Mouse (Mus musculus) hindbrain, embryonic 15.5 days (tissue): ENCODE measurements around the gene Pbx3. TPM values are rescaled to one million over a fixed set of nuclear protein-coding genes. Genes with fewer than 3 reads are reported as not detected.

ENCODE experiments used
- ATAC-seq: fragments of 200-750 bp; cut with Nextera tagmentation; 2 replicates; pipeline ENCODE4 v1.8.0; 2017; ENCODE audit warnings: low read depth, moderate number of reproducible peaks, moderate TSS enrichment; ENCODE audit not compliant: low FRiP score
- H3K27ac ChIP-seq: fragments of 300-500 bp; sonication (generic); replicated peaks from 2 replicates; pipeline ENCODE4 v1.5.1; 2015; ENCODE audit warnings: mild to moderate bottlenecking, inconsistent platforms
- H3K27me3 ChIP-seq: fragments of 300-500 bp; sonication (generic); 2 replicates; pipeline ENCODE4 v1.6.1; 2015; ENCODE audit warnings: control low read depth, inconsistent platforms
- H3K36me3 ChIP-seq: fragments of 300-500 bp; sonication (generic); 2 replicates; pipeline ENCODE4 v1.6.1; 2015; ENCODE audit warnings: control low read depth, inconsistent platforms
- H3K4me1 ChIP-seq: fragments of 300-500 bp; sonication (generic); replicated peaks from 2 replicates; pipeline ENCODE4 v1.6.1; 2015; ENCODE audit warnings: control low read depth, inconsistent platforms
- H3K4me2 ChIP-seq: fragments of 300-500 bp; sonication (generic); 2 replicates; pipeline ENCODE4 v1.6.1; 2015; ENCODE audit warnings: moderate library complexity, mild to moderate bottlenecking, inconsistent platforms
- H3K4me3 ChIP-seq: fragments of 300-500 bp; sonication (generic); 2 replicates; pipeline ENCODE4 v1.5.1; 2015; ENCODE audit warnings: mild to moderate bottlenecking, inconsistent platforms
- H3K9ac ChIP-seq: fragments of 300-500 bp; sonication (generic); 2 replicates; pipeline ENCODE4 v1.6.1; 2015; ENCODE audit warnings: inconsistent platforms
- H3K9me3 ChIP-seq: fragments of 300-500 bp; sonication (generic); 2 replicates; pipeline ENCODE4 v1.6.1; 2016; ENCODE audit warnings: control low read depth, inconsistent platforms
- WGBS: fragments of 180-500 bp; shearing (Covaris S2); methylation state at CpG from one replicate; pipeline ENCODE4 v1.1.7; 2015; 5-methylcytosine and 5-hydroxymethylcytosine counted together
- polyA plus RNA-seq: library from polyadenylated mRNA; unstranded; fragments of >200 nt; fragmentation: Nextera tagmentation; extraction: Ambion mirVana; gene quantifications from 2 replicates; pipeline ENCODE4 v1.2.1, GENCODE M21; 2015

The Pbx3 gene
- polyA plus RNA-seq, result 118 and 130 TPM in 2 replicates

DNA sequence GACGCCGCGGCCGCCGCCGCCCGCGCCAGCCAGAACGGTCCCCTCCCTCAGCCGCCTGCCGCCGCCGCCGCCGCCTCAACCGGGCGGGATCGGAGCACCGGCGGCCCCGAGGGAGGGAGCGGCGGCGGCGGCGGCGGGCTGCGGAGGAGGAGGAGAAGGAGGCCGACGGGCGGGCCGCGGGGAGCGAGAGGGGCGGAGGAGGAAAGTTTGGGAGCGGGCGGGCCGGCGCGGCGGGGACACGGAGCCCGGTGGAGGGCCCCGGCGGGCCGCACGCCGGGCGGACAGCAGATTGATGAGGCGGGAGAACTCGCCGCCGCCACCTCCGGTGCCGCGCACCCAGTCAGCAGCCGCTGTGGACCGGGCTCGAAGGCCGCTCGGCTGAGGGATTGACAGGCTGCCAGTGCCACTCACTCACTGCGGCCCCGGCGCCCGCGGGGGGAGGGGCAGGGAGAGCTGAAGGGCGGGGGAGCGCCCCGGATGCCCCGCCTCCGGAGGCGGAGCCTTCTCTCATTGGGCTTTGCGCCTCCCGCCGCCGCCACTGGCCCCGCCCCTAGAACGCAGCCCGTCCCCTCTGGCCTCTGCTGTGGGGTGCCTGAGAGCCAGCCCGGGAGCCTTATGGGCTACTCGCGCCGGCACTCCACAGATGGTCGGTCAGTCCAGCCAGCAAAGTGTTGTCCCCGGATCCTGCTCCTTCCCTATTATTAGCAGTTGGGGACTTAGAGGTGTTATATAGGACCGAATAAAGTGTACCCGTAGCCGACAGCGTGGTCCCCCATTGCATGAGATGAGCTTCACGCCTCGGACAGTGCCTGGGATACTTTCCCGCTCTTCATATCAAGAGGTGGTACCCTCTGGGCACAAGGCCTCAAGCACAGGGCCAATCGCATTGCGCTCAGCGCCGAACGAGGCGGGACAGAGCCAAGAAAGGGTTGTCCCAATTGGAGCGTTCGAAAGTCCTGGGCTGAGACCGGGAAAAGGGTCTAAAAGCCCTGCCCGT lies at the start of gene Pbx3:
Gene Pbx3, minus strand, starts transcription at position 838 of the 997 bp plus-strand sequence.
- WGBS, result under 1% methylated on average over 82 of the region's 102 CpGs
- H3K4me1 ChIP-seq, result peaks cover 28% of the 10 kb centered on the region
- no peaks in the 10 kb centered on the region for H3K27me3 ChIP-seq
- H3K9me3 ChIP-seq, result no peaks in the 10 kb centered on the region
- H3K27ac ChIP-seq, result peak within 1 kb of the TSS; percentile 97
- H3K4me3 ChIP-seq, result peak within 1 kb of the TSS; percentile 78
- H3K36me3 ChIP-seq, result no peaks in the 10 kb centered on the region
- ATAC-seq, result peak; percentile 93
- H3K9ac ChIP-seq, result peak within 1 kb of the TSS; percentile 79
- H3K4me2 ChIP-seq, result peak within 1 kb of the TSS; percentile 76

DNA sequence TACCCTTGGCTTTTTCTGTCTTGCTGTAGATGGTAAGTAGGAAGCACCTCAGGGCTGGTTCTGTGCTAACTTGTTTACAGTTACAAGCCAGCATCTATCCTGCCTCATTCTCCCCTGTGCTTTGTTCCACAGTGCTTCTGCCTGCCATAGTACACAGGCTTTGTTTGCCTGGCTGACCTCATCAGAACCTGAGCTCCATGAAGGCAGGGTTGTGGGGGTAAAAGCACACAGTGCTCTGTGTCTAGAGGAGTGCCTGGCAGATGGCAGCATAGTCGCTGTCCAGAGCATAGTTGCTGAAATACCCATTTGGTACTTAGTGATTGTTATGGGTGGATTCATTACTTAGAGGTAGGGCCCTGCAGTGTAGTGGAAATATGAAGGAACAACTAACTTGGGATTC lies 47.3 kb upstream of the Pbx3 start:
- H3K4me3 ChIP-seq, result no peak overlapping the region
- no peak overlapping the region for H3K27ac ChIP-seq
- H3K9me3 ChIP-seq, result no peaks in the 10 kb centered on the region
- ATAC-seq, result no peak
- WGBS, result 59% methylated on average over 1 of the region's 1 CpGs
- H3K9ac ChIP-seq, result no peak overlapping the region
- H3K27me3 ChIP-seq, result no peaks in the 10 kb centered on the region
- H3K36me3 ChIP-seq, result no peaks in the 10 kb centered on the region
- no peak overlapping the region for H3K4me2 ChIP-seq
- no peaks in the 10 kb centered on the region for H3K4me1 ChIP-seq

DNA sequence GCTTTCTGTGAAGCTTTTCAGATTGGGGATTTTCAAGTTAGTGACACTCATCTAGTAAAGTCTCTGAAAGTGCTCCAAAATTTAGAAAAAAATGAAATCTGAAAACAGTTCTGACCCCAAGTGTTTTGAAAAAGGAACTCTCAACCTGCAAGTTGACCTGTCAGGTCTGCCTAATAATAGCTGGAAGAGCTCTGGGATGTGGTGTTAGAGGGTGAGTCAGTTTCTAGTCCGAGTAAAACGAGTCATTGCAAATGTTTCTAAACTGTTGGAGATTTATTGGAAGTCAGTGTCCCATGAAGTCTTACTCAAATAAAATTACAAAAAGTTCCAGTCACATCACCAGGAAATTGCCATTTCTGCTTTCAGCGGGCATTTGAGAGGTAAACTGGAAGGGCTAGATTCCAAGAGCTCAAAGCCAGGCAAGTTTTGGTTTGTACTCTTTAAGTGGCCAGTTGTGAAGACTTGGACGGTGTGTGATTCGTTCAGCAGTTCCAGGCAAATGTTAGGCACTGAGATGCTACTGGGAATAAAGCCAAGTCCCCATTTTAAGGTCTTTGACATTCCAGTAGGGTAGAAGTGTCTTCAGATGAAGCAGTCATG lies 36.9 kb upstream of the Pbx3 start:
- no peak for ATAC-seq
- Histone ChIP-seq H3K4me1 (peaks cover 17% of the 10 kb centered on the region), H3K9me3 (no peaks in the 10 kb centered on the region), H3K36me3 (no peaks in the 10 kb centered on the region), H3K4me3 (no peak overlapping the region), H3K27ac (no peak overlapping the region), H3K9ac (no peak overlapping the region), H3K27me3 (no peaks in the 10 kb centered on the region), H3K4me2 (no peak overlapping the region)
- WGBS, result 77% methylated on average over 5 of the region's 5 CpGs

DNA sequence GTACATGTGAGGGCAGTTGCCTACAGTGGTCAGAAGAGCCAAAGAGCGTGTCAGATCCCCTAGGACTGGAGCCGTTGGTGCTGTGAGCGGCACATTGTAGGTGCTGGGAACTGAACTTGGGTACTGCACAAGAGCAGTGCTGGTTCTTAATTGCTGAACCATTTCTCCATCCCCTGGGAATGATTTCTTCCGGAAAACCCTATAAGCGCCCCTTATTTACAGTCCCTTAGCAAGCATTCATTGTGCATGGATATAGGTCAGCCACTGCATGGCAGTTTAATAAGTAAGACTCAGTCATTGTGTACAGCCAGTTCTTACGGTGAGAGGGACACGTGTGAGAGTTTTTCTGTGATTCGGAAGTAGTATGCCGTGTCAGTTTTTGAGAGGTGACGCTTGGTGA lies 35.4 kb upstream of the Pbx3 start:
- H3K4me3 ChIP-seq, result no peak overlapping the region
- no peaks in the 10 kb centered on the region for H3K9me3 ChIP-seq
- H3K4me1 ChIP-seq, result peaks cover 17% of the 10 kb centered on the region
- ATAC-seq, result no peak
- 90% methylated on average over 10 of the region's 10 CpGs for WGBS
- no peak overlapping the region for H3K4me2 ChIP-seq
- no peak overlapping the region for H3K9ac ChIP-seq
- no peaks in the 10 kb centered on the region for H3K36me3 ChIP-seq
- no peak overlapping the region for H3K27ac ChIP-seq
- H3K27me3 ChIP-seq, result no peaks in the 10 kb centered on the region

DNA sequence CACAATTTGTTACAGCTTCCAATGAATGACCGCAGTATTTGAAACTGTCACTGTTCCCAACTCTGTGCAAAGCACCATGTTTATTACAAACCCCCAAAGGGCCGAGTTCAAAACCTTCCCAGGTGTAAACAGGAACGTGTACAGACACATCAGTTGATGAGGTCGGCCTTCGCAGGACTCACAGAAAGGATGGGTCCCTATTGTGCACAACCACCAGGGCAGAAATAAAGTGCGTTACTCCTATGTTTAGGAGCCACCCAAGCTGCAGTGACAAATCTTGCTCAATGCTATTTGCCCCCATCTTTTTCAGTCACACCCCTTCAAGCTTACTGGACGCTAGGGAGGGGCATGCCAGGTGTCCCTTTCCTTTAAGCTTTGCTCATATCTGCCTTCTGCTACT lies 34.7 kb upstream of the Pbx3 start:
- ATAC-seq, result no peak
- Histone ChIP-seq H3K9me3 (no peaks in the 10 kb centered on the region), H3K4me2 (peak overlapping the region; percentile 72), H3K27me3 (no peaks in the 10 kb centered on the region), H3K4me1 (peaks cover 17% of the 10 kb centered on the region), H3K27ac (no peak overlapping the region), H3K4me3 (peak overlapping the region; percentile 60), H3K36me3 (no peaks in the 10 kb centered on the region), H3K9ac (peak overlapping the region; percentile 66)
- 32% methylated on average over 7 of the region's 7 CpGs for WGBS

DNA sequence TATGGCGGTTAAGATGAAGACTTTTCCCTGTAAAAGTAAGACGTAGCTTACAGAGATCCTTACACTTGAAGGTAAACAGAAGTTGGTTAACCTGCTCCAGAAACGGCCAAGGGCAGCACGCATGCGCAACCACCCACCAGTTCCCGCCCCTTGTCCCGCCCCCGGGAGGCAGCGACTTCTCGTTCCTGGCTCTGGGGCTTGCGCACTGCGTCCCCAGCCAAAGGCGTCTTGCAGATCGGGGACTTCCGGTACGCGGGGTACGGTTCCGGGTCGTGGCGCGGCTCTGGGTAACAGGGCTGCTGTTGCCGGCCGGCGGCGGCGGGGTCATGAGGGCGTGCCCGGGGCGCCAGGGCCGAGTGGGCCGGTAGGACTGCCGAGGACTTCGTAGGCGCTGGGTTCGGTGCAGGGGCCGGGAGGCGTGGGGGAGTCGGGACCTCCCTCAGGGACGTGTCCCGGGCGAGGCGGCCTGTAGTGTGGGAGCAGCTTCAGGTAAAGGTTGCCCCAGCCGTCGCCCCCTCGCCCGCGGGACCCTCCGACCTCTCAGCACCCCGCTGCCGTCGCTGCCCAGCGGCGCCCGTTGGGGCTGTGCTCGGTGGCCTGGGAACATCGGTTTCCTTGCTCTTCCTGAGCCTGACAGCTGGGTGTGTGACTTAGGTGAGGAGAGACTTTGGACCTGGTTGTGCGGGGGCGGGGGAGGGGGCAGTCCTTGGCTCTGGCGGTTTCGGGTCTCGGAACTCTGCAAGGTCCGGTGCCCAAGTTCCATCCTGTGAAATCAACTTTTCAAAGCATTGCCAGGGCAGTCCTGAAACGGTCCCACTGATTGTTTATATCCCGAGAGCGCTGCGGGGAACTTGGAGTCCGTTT lies 33.9 kb upstream of the Pbx3 start, which contains the start of gene Mapkap1:
Gene Mapkap1, plus strand, starts transcription at position 171 of the 864 bp plus-strand sequence.
- Histone ChIP-seq H3K27me3 (no peaks in the 10 kb centered on the region), H3K4me3 (peak within 1 kb of the TSS; percentile 60), H3K9ac (peak within 1 kb of the TSS; percentile 66), H3K27ac (peak within 1 kb of the TSS; percentile 51), H3K4me1 (peaks cover 17% of the 10 kb centered on the region), H3K4me2 (peak within 1 kb of the TSS; percentile 72), H3K36me3 (no peaks in the 10 kb centered on the region), H3K9me3 (no peaks in the 10 kb centered on the region)
- peak; percentile 99 for ATAC-seq
- under 1% methylated on average over 68 of the region's 68 CpGs for WGBS

DNA sequence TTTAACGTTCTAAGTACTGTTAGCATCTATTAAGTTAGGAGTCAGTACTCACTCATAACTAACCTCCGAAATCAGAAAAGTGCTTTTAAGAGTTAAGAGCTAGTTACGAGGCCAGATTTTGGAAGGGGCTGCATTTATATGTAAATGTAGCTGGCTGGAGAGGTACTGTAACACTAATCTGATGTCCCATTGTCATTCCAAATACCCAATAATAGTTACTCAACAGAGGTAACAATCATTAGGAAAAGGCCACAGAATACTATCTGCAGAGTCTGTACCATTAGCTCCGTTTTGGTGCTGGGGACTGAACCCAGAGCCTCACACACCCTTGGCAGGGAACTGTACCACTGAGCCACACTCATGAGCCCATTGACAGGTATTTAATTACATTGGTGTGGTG lies 26.6 kb upstream of the Pbx3 start:
- H3K9me3 ChIP-seq, result no peaks in the 10 kb centered on the region
- no peak overlapping the region for H3K27ac ChIP-seq
- H3K9ac ChIP-seq, result no peak overlapping the region
- 43% methylated on average over 4 of the region's 4 CpGs for WGBS
- no peaks in the 10 kb centered on the region for H3K36me3 ChIP-seq
- ATAC-seq, result no peak
- H3K4me2 ChIP-seq, result no peak overlapping the region
- H3K4me3 ChIP-seq, result no peak overlapping the region
- H3K27me3 ChIP-seq, result no peaks in the 10 kb centered on the region
- no peaks in the 10 kb centered on the region for H3K4me1 ChIP-seq

DNA sequence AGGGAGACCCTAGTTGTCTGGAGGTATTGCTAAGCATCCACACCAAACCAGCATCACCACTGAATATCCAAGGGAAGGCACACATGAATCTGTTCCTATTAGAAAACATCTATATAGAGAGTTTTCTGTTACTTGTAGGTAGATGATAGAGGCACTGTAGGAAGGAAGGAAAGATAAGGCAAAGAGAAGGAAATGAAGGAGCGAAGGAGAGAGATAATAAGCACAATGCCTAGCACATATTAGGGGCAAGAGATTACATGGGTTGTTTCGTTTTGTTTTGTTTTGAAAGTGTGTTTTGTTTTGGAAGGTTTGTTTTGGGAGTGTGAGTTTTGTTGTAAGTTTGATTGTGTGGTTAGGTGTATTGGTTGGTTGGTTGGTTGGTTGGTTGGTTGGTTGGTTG lies 6.0 kb upstream of the Pbx3 start:
- no peak overlapping the region for H3K9ac ChIP-seq
- no peaks in the 10 kb centered on the region for H3K27me3 ChIP-seq
- ATAC-seq, result no peak
- no peak overlapping the region for H3K4me2 ChIP-seq
- WGBS, result 95% methylated on average over 2 of the region's 2 CpGs
- no peaks in the 10 kb centered on the region for H3K9me3 ChIP-seq
- H3K4me3 ChIP-seq, result no peak overlapping the region
- peaks cover 4% of the 10 kb centered on the region; the same call in 1 of the 2 replicates for H3K4me1 ChIP-seq
- no peaks in the 10 kb centered on the region for H3K36me3 ChIP-seq
- H3K27ac ChIP-seq, result no peak overlapping the region

DNA sequence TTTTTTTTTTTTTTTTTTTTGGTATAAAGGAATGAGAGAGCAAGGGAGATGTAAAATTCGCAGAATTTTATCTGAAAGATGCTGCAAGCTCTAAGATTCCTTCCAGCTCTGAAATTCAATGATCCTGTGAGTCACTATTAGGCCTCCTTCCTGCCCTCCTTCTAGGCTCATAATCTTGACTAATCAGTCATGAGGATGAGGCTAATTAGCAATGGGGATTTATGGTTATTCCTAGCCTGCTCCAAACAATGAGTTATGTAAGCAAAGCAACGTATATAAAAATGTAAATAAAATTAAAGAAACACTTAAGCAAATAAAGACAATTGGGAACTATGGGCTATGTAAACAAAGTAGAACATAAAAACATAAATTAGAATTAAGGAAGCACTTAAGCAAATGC lies 1.4 kb upstream of the Pbx3 start:
- H3K9ac ChIP-seq, result no peak overlapping the region
- no peaks in the 10 kb centered on the region for H3K27me3 ChIP-seq
- 73% methylated on average over 2 of the region's 2 CpGs for WGBS
- no peaks in the 10 kb centered on the region for H3K36me3 ChIP-seq
- H3K4me1 ChIP-seq, result peaks cover 19% of the 10 kb centered on the region
- ATAC-seq, result no peak
- no peak overlapping the region for H3K27ac ChIP-seq
- no peak overlapping the region for H3K4me2 ChIP-seq
- no peak overlapping the region for H3K4me3 ChIP-seq
- H3K9me3 ChIP-seq, result no peaks in the 10 kb centered on the region

DNA sequence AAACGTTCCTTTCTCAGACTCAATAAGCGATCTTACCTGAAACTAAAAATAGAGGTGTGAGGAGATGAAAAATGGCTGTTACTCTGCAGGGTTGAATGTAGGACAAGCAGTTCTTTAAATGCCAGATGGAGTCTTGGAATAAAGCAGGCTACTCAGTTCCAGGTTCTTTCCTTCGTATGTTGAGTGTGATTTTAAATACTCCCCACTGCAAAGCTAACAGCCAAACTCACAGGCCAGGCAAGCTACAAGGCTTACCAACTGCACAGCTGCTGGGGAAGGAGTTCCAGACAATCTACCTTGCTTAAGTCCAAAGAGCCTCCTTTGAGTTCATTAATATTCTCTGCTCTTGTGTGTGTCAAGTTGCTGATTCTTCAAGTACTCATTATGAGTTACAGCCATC lies 944 bp upstream of the Pbx3 start:
- no peak overlapping the region for H3K4me2 ChIP-seq
- H3K4me1 ChIP-seq, result peaks cover 21% of the 10 kb centered on the region
- no peak overlapping the region for H3K27ac ChIP-seq
- no peak for ATAC-seq
- H3K36me3 ChIP-seq, result no peaks in the 10 kb centered on the region
- no peaks in the 10 kb centered on the region for H3K27me3 ChIP-seq
- H3K9ac ChIP-seq, result no peak overlapping the region
- H3K4me3 ChIP-seq, result no peak overlapping the region
- H3K9me3 ChIP-seq, result no peaks in the 10 kb centered on the region
- 45% methylated on average over 3 of the region's 3 CpGs for WGBS

DNA sequence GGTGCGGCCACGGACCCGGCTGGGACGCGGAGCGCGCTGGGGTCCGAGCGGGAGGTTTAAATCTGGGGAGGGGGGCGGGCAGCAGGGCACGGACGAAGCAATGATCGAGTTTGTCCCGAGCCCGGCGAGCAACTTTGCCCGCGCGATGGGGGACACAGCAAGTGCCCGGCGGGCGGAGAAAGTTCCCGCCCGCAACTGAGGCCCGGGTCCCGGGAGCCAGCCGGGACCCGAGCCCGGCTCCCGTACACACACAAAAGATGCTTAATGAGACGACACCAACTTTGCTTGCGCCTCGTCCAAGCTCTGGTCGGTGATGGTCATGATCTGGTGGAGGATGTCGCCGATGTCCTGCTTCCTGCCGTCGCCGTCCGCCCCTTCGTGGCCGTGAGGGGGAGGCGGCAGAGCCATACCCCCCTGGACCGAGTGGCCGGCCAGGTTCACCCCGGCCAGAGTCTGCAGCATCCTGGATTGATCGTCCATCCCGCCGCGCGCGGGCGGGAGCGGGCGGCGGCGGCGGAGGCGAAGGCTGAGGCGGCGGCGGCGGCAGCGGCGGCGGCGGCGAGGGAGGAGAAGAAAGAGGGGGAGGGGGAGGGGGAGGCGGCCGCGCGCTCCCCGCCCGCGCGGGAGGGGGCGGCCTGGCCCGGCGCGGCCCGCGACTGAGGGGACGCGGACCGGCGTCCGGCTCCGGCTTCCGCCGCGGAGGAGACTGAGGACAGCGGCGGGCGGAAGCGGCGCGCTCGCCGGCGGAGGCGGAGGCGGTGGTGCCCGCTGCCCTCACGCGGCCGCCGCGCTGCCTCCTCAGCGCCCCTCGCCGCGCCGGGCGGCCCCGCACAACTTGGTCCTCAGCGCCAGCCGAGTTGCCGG lies 1.3 kb downstream of the Pbx3 start:
- peak overlapping the region; percentile 97 for H3K27ac ChIP-seq
- peak overlapping the region; percentile 76 for H3K4me2 ChIP-seq
- H3K27me3 ChIP-seq, result no peaks in the 10 kb centered on the region
- WGBS, result under 1% methylated on average over 61 of the region's 118 CpGs
- H3K9ac ChIP-seq, result peak overlapping the region; percentile 79
- peak; percentile 28 for ATAC-seq
- H3K36me3 ChIP-seq, result no peaks in the 10 kb centered on the region
- peak overlapping the region; percentile 78 for H3K4me3 ChIP-seq
- no peaks in the 10 kb centered on the region for H3K9me3 ChIP-seq
- peaks cover 31% of the 10 kb centered on the region for H3K4me1 ChIP-seq
